Mouse (Mus musculus) cerebral cortex, adult 2 months (tissue): Measurements from ENCODE around the gene Ren1.

ENCODE experiments used
- WGBS: fragments of 180-500 bp; shearing (Covaris S2); methylation state at CpG from one replicate; pipeline ENCODE4 v1.1.7; 2018; 5-methylcytosine and 5-hydroxymethylcytosine counted together

Ren1 gene

GRCm38 (mm10) chr1:133409786-133410185, 59.5 kb downstream of the Ren1 start:
- WGBS, result 89% methylated on average over 9 of the region's 9 CpGs
